Mouse (Mus musculus) ovary, postnatal 14 days (tissue): ENCODE data around the gene Ubl7.
A peak's percentile ranks its signal among the peaks of the same experiment; 100 is the strongest.
"Not testable (repeated sequence)": the region's sequence is repeated elsewhere in the genome, so short reads cannot be mapped to it uniquely, and the experiment has no call there.

Source experiments
- DNase-seq: peaks from one replicate; pipeline ENCODE4 v3.0.0; 2022; ENCODE audit warnings: low spot score

The Ubl7 gene

GRCm38 (mm10) chr9:57910254-57911160 lies at the start of gene Ubl7:
Gene Ubl7, plus strand, starts transcription at chr9:57910979.
- DNase-seq = peak; percentile 83

- DNase-seq = peak; percentile 39
These were observed 48.8 kb upstream of the Ubl7 start for GRCm38 (mm10) chr9:57861951-57862471.

GRCm38 (mm10) chr9:57864336-57864735 lies 46.4 kb upstream of the Ubl7 start:
- DNase-seq = no peak

- DNase-seq = no peak
These were observed 44.2 kb upstream of the Ubl7 start for GRCm38 (mm10) chr9:57866530-57866929.

GRCm38 (mm10) chr9:57867236-57867635 lies 43.5 kb upstream of the Ubl7 start:
- no peak for DNase-seq

- no peak for DNase-seq
These were observed 42.9 kb upstream of the Ubl7 start for GRCm38 (mm10) chr9:57867880-57868279.

GRCm38 (mm10) chr9:57868767-57869166 lies 42.0 kb upstream of the Ubl7 start:
- DNase-seq = no peak

GRCm38 (mm10) chr9:57870273-57870816 lies 40.4 kb upstream of the Ubl7 start:
- no peak for DNase-seq

GRCm38 (mm10) chr9:57874134-57874533 lies 36.6 kb upstream of the Ubl7 start:
- no peak for DNase-seq

GRCm38 (mm10) chr9:57874994-57875393 lies 35.8 kb upstream of the Ubl7 start:
- DNase-seq = no peak

GRCm38 (mm10) chr9:57879213-57879612 lies 31.6 kb upstream of the Ubl7 start:
- no peak for DNase-seq

- DNase-seq = no peak
These were observed 30.5 kb upstream of the Ubl7 start for GRCm38 (mm10) chr9:57880278-57880677.

GRCm38 (mm10) chr9:57881781-57882180 lies 29.0 kb upstream of the Ubl7 start:
- not testable (repeated sequence) for DNase-seq

- no peak for DNase-seq
These were observed 27.4 kb upstream of the Ubl7 start for GRCm38 (mm10) chr9:57883413-57883812.

- DNase-seq = no peak
These were observed 22.7 kb upstream of the Ubl7 start for GRCm38 (mm10) chr9:57888119-57888518.

GRCm38 (mm10) chr9:57900478-57900877 lies 10.3 kb upstream of the Ubl7 start:
- DNase-seq = no peak

GRCm38 (mm10) chr9:57901197-57901596 lies 9.6 kb upstream of the Ubl7 start:
- DNase-seq = no peak

- no peak for DNase-seq
These were observed 9.2 kb upstream of the Ubl7 start for GRCm38 (mm10) chr9:57901601-57902000.

- DNase-seq = no peak
These were observed 8.6 kb upstream of the Ubl7 start for GRCm38 (mm10) chr9:57902132-57902531.

- no peak for DNase-seq
These were observed 7.1 kb upstream of the Ubl7 start for GRCm38 (mm10) chr9:57903589-57904249.

- DNase-seq = no peak
These were observed 6.5 kb upstream of the Ubl7 start for GRCm38 (mm10) chr9:57904250-57904644.

GRCm38 (mm10) chr9:57907206-57907605 lies 3.6 kb upstream of the Ubl7 start:
- DNase-seq = no peak

- DNase-seq = no peak
These were observed 1.8 kb downstream of the Ubl7 start for GRCm38 (mm10) chr9:57912571-57912970.
